Mouse (Mus musculus) bone marrow macrophage, adult 2 months (primary cell): ENCODE results near the gene Ska2. TPM values are rescaled to one million over a fixed set of nuclear protein-coding genes. Genes with fewer than 3 reads are reported as not detected.

ENCODE experiments used
- H3K27ac ChIP-seq: 2 replicates; pipeline ENCODE4 v1.5.1; 2012; ENCODE audit warnings: low read depth, low read length; ENCODE audit not compliant: insufficient read depth
- H3K4me1 ChIP-seq: 2 replicates; pipeline ENCODE4 v1.6.1; 2012; ENCODE audit warnings: low read length; ENCODE audit not compliant: control insufficient read depth, insufficient read depth
- H3K4me3 ChIP-seq: 2 replicates; pipeline ENCODE4 v1.5.1; 2012; ENCODE audit warnings: mild to moderate bottlenecking, low read length, moderate library complexity; ENCODE audit not compliant: insufficient read depth
- CTCF ChIP-seq: IDR thresholded peaks from 2 replicates; pipeline ENCODE4 v1.5.1; 2012; ENCODE audit warnings: low read depth, mild to moderate bottlenecking, low read length, moderate library complexity
- POLR2A ChIP-seq: IDR thresholded peaks from 2 replicates; pipeline ENCODE4 v1.6.1; 2012; ENCODE audit warnings: mild to moderate bottlenecking, low read depth, low read length, borderline replicate concordance
- polyA plus RNA-seq: library from polyadenylated mRNA; stranded (reverse); fragments of >200 nt; gene quantifications from 2 replicates; pipeline ENCODE4 v1.2.4, GENCODE M21; 2012; ENCODE audit not compliant: missing spikeins, insufficient read depth, insufficient read length

Gene Ska2
- polyA plus RNA-seq, 1 experiment: 30.5 TPM

DNA sequence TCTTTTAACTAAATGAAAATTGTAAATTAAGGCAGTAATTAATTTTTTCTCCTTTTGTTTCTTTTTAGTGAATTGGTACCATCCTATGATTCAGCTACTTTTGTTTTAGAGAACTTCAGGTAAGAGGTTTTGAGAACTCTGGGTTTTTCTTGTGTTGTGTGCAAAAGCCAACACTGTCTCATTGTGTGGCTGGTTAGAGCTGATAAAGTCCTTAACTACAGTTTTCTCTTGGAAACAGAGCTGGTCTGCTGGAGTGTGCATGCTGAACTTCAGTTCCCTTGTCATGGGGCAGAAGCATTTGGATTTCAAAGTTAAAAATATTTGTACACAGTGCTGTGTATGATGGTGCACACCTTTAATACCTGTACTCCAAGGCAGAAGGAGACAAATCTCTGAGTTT is 54.7 kb downstream of the Ska2 start:
- Histone ChIP-seq H3K27ac (no peak overlapping the region), H3K4me1 (no peaks in the 10 kb centered on the region), H3K4me3 (no peak overlapping the region)
- TF ChIP-seq POLR2A (no peak), CTCF (no peak)

DNA sequence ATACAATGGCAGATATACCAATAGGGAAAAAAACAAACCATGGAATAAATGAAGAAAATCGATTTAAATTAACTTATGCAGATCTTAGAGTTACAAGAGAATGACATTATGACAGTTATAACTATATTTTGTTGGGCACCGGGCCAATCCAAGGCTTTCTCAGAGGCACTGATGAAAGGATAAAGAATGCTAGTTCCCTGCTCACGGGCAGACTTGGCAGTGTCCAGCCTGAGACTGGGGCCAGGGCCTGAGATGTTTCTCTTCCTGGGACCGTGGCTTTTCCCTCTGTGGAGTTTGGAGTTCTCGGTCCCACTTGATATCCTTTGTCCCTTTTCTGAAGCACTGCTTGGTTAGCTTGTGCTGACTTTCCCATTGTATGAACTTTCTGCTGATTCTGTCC is 64.6 kb downstream of the Ska2 start:
- Histone ChIP-seq H3K4me1 (peaks cover 2% of the 10 kb centered on the region; the same call in 1 of the 2 replicates), H3K4me3 (no peak overlapping the region), H3K27ac (no peak overlapping the region)
- TF ChIP-seq POLR2A: no peak
- TF ChIP-seq CTCF: no peak

Other genes starting within 250 kb of the Ska2 start
- gene Ypel2, start 115.5 kb upstream of the Ska2 start, polyA plus RNA-seq: 19.5 and 19.8 TPM in 2 replicates
- 41.1 and 43.1 TPM in 2 replicates for gene Gdpd1, start 35.2 kb upstream of the Ska2 start, polyA plus RNA-seq
- gene Smg8, start 22.5 kb upstream of the Ska2 start, polyA plus RNA-seq: 11.2 and 12.9 TPM in 2 replicates
- gene Prr11, start 526 bp upstream of the Ska2 start, polyA plus RNA-seq: 16.4 and 20.0 TPM in 2 replicates
- gene Trim37, start 17.8 kb downstream of the Ska2 start, polyA plus RNA-seq: 10.5 TPM in 2 replicates
- gene Ppm1e, start 249.8 kb downstream of the Ska2 start, polyA plus RNA-seq: 0.15 TPM in 1 of 2 replicates, not detected in the other